Mouse (Mus musculus): ENCODE measurements around the gene Hand2.

The Hand2 gene

GRCm38 (mm10) chr8:57319092-57319980, 1.4 kb upstream of the Hand2 start:
- no peaks in the 10 kb centered on the region; the same call in 1 of the 2 replicates for H3K27me3 ChIP-seq (ENCODE audit: control insufficient read depth, insufficient read depth, low read length, poor library complexity, severe bottlenecking)
- H3K36me3 ChIP-seq (ENCODE audit: control insufficient read depth, insufficient read depth, low read length, poor library complexity, severe bottlenecking): no peaks in the 10 kb centered on the region
- no peak for DNase-seq (ENCODE audit: low read depth, low spot score)

- H3K27me3 ChIP-seq (ENCODE audit: control insufficient read depth, insufficient read depth, low read length, poor library complexity, severe bottlenecking): no peaks in the 10 kb centered on the region; the same call in 1 of the 2 replicates
- H3K36me3 ChIP-seq (ENCODE audit: control insufficient read depth, insufficient read depth, low read length, poor library complexity, severe bottlenecking): no peaks in the 10 kb centered on the region
- DNase-seq (ENCODE audit: low read depth, low spot score): no peak
These were observed 700 bp upstream of the Hand2 start for GRCm38 (mm10) chr8:57319981-57320585.

- no peak for DNase-seq (ENCODE audit: low read depth, low spot score)
- no peaks in the 10 kb centered on the region for H3K36me3 ChIP-seq (ENCODE audit: control insufficient read depth, insufficient read depth, low read length, poor library complexity, severe bottlenecking)
These were observed 1.4 kb downstream of the Hand2 start for GRCm38 (mm10) chr8:57321898-57322895.

GRCm38 (mm10) chr8:57322961-57323941, 2.5 kb downstream of the Hand2 start:
- no peaks in the 10 kb centered on the region for H3K36me3 ChIP-seq (ENCODE audit: control insufficient read depth, insufficient read depth, low read length, poor library complexity, severe bottlenecking)
- DNase-seq (ENCODE audit: low read depth, low spot score): no peak
- H3K27me3 ChIP-seq (ENCODE audit: control insufficient read depth, insufficient read depth, low read length, poor library complexity, severe bottlenecking): no peaks in the 10 kb centered on the region; the same call in none of the 2 replicates

More at GRCm38 (mm10) chr8:57321898-57322895, 1.4 kb downstream of the Hand2 start:
- H3K27me3 ChIP-seq (ENCODE audit: control insufficient read depth, insufficient read depth, low read length, poor library complexity, severe bottlenecking): no peaks in the 10 kb centered on the region; the same call in none of the 2 replicates

- no peak for DNase-seq (ENCODE audit: low read depth, low spot score)
- Histone ChIP-seq H3K36me3 (ENCODE audit: control insufficient read depth, insufficient read depth, low read length, poor library complexity, severe bottlenecking) (no peaks in the 10 kb centered on the region), H3K27me3 (ENCODE audit: control insufficient read depth, insufficient read depth, low read length, poor library complexity, severe bottlenecking) (no peaks in the 10 kb centered on the region; the same call in none of the 2 replicates)
These were observed 3.3 kb downstream of the Hand2 start for GRCm38 (mm10) chr8:57324091-57324490.

GRCm38 (mm10) chr8:57324671-57325070, 3.9 kb downstream of the Hand2 start:
- no peaks in the 10 kb centered on the region for H3K36me3 ChIP-seq (ENCODE audit: control insufficient read depth, insufficient read depth, low read length, poor library complexity, severe bottlenecking)
- DNase-seq (ENCODE audit: low read depth, low spot score): no peak
- no peaks in the 10 kb centered on the region; the same call in none of the 2 replicates for H3K27me3 ChIP-seq (ENCODE audit: control insufficient read depth, insufficient read depth, low read length, poor library complexity, severe bottlenecking)

GRCm38 (mm10) chr8:57325111-57325891, 4.5 kb downstream of the Hand2 start:
- H3K36me3 ChIP-seq (ENCODE audit: control insufficient read depth, insufficient read depth, low read length, poor library complexity, severe bottlenecking): no peaks in the 10 kb centered on the region
- no peak for DNase-seq (ENCODE audit: low read depth, low spot score)
- H3K27me3 ChIP-seq (ENCODE audit: control insufficient read depth, insufficient read depth, low read length, poor library complexity, severe bottlenecking): no peaks in the 10 kb centered on the region; the same call in 1 of the 2 replicates

GRCm38 (mm10) chr8:57326091-57327065, 5.6 kb downstream of the Hand2 start:
- H3K36me3 ChIP-seq (ENCODE audit: control insufficient read depth, insufficient read depth, low read length, poor library complexity, severe bottlenecking): no peaks in the 10 kb centered on the region
- no peaks in the 10 kb centered on the region; the same call in 1 of the 2 replicates for H3K27me3 ChIP-seq (ENCODE audit: control insufficient read depth, insufficient read depth, low read length, poor library complexity, severe bottlenecking)
- no peak for DNase-seq (ENCODE audit: low read depth, low spot score)

- DNase-seq (ENCODE audit: low read depth, low spot score): no peak
These were observed 6.7 kb downstream of the Hand2 start for GRCm38 (mm10) chr8:57327281-57328160.

GRCm38 (mm10) chr8:57328161-57328920, 7.6 kb downstream of the Hand2 start:
- Histone ChIP-seq H3K27me3 (ENCODE audit: control insufficient read depth, insufficient read depth, low read length, poor library complexity, severe bottlenecking) (no peaks in the 10 kb centered on the region; the same call in 1 of the 2 replicates), H3K36me3 (ENCODE audit: control insufficient read depth, insufficient read depth, low read length, poor library complexity, severe bottlenecking) (no peaks in the 10 kb centered on the region)
- no peak for DNase-seq (ENCODE audit: low read depth, low spot score)

More at GRCm38 (mm10) chr8:57327281-57328160, 6.7 kb downstream of the Hand2 start:
- no peaks in the 10 kb centered on the region; the same call in 1 of the 2 replicates for H3K27me3 ChIP-seq (ENCODE audit: control insufficient read depth, insufficient read depth, low read length, poor library complexity, severe bottlenecking)
- no peaks in the 10 kb centered on the region for H3K36me3 ChIP-seq (ENCODE audit: control insufficient read depth, insufficient read depth, low read length, poor library complexity, severe bottlenecking)

- Histone ChIP-seq H3K36me3 (ENCODE audit: control insufficient read depth, insufficient read depth, low read length, poor library complexity, severe bottlenecking) (no peaks in the 10 kb centered on the region), H3K27me3 (ENCODE audit: control insufficient read depth, insufficient read depth, low read length, poor library complexity, severe bottlenecking) (no peaks in the 10 kb centered on the region; the same call in 1 of the 2 replicates)
- no peak for DNase-seq (ENCODE audit: low read depth, low spot score)
These were observed 8.2 kb downstream of the Hand2 start for GRCm38 (mm10) chr8:57328931-57329341.
